Mouse (Mus musculus) monocyte, adult 2 months (primary cell): ENCODE data around the gene Herpud1.
A peak's percentile ranks its signal among the peaks of the same experiment; 100 is the strongest.

Source experiments
- DNase-seq, 2 experiments: peaks; one replicate each; pipeline ENCODE4 v3.0.0; 2022; ENCODE audit warnings: low spot score in 2 of 2, low read depth in 1 of 2

Gene Herpud1

DNA sequence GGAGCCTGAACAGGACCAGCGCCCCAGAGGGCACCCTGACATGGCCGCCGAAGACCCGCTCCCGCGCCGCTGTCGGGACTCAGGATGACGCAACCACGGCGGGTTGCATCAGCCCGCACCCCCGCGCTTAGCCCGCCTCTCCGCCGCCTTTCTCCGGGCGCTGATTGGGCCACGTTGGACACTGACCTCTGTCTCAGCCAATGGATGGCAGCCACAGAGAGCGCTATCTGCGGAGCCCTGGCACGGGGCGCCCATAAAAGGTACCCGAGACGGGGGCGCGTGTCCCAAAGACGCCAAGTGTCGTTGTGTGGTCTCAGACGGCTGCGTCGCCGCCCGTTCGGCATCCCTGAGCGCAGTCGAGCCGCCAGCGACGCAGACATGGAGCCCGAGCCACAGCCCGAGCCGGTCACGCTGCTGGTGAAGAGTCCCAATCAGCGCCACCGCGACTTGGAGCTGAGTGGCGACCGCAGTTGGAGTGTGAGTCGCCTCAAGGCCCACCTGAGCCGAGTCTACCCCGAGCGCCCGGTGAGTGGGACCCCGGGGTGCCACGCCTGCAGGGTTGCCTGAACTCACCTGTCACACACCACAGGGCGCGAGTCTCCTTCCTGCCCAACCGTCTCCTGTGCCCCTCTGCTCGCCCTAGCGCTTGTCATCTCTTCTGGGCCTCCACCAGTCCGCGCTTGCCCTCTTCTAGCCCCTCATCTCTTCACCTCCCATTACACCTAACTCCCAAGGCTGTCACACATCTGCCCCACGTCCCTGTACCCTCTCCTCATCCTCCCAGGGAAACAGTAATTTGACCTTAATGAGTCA, at the start of gene Herpud1:
TSS of gene Herpud1 (plus strand) at position 225 of the 813 bp plus-strand sequence.
- DNase-seq: peak; percentile 96 to 97

DNA sequence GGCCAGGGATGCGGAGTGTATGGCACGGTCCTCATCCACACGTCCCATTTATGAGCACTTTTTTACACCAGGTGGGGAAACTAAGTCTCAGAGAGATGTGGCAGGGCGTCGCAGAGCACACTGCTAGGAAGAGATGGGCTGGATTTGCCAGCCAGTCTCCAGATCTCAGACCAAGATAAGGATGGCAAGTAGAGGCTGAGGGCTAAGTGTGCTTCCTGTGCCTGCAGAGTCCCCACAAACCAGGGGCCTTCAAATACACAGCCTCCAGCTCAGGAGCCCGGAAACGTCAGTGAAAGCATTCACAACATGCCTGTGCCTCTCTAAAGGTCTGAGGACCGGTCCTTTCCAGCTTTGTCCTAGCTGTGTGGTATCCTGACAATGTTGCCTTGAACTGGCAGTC, 48.7 kb upstream of the Herpud1 start:
- no peak for DNase-seq

DNA sequence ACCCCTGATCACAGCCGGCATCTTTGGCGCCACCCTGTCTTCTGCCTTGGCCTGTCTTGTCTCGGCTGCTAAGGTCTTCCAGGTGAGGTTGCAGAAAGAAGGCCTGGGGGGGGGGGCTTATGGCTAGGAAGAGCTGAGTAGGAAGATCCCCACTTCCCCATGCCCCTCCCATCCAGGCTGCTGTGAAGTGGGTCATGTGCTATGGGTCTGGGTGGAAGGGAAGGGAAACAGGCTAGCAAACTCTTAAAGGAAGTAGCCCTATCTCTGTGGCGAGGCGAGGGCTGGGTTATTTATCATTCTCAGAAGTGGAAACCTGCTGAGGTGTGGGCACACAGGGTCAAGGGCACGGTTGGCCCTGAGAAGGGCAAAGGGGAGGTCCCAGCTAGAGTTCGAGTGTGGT, 45.4 kb upstream of the Herpud1 start:
- DNase-seq: peak in 1 of 2 experiments; percentile 36

DNA sequence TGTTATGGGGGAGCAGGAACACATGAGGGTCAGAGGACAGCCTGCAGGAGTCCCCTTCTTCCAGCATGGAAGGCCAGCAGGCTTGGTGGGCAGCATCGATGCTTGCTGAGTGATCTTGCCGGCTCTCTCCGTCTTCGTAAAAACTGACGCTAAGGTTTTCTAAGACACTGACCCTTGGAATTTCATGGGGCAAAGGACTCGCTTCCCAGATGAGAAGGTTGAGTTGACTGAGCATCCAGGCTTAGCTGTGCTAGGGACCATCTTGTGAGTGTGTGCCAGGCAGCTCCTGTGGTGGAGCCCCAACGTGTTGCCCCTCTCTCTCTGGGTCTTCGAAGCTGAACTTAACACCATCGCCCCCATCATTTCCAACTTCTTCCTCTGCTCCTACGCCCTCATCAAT, 43.5 kb upstream of the Herpud1 start:
- no peak for DNase-seq

DNA sequence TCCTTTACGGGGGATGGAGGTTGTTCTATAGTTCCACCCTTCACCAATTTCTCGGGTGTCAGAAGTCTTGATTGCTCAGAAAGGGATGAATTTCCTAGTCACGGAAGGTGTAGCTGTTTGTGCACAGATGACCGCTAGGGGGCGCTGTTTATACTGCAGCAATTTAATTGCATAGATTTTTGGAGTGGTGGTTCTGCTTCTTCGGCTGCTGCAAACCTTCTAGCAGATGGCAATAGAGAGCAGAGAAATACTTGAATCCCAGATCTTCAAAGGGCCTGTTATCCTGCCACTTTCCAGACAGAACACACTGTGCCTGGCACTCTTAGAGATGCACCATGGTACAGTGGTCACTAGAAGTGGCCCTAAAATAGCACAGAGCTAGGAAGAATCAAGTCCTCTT, 42.9 kb upstream of the Herpud1 start:
- DNase-seq: peak in 1 of 2 experiments; percentile 70

DNA sequence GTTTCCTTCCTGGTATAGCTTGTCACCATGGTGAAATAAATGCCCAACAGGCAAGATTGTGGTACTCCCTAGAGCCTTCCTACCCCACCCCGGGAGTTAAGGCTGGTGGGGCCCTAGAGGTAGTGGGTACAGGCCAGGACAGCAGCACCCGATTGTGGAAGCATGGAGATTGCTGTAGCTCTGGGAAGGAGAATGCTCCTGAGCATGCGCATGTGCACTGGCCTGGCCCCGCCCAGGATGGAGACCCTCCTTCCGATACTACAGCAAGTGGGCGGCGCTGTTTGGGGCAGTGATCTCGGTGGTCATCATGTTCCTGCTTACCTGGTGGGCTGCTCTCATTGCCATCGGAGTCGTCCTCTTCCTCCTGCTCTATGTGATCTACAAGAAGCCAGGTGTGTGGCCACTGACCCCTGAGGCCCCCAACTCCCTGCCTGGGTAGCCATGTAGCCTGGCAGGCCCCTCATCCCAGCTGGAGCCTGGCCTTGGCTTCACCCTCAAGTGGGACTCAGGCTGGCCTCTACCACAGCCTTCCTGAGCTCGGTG, 42.4 kb upstream of the Herpud1 start:
- no peak for DNase-seq

DNA sequence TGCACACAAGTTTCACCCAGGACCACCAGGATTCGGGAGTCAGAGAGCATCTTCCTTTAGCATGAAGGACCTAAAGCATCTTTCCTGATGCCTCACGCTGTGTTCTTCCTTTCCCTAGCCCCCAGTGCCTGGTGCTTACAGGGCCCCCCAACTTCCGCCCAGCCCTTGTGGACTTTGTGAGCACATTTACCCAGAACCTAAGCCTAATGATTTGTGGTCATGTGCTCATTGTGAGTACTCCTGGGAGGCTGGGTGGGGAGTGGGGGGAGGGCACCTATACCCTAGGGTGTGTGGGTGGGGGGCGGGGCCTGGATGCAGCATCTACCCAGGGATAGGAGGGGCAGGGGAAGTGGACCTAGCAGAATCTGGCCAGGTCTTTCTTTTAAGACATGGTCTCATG, 40.6 kb upstream of the Herpud1 start:
- no peak for DNase-seq

DNA sequence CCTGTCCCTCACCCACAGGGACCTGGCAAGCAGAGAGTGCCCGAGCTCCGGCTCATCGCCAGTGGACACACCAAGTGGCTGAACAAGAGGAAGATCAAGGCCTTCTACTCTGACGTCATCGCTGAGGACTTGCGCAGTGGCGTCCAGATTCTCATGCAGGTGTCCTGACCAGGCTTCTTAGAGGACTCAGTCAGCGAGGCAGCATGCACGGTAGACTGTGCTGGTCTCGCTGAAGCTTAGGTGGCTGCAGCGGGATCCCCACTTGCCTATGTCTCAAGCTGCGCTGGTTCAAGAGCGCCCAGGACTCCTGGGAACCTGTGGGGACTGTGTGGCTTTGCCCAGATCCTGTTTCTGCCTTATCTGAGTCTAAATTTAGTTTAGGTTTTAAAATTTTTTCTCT, 40.0 kb upstream of the Herpud1 start:
- DNase-seq: no peak

DNA sequence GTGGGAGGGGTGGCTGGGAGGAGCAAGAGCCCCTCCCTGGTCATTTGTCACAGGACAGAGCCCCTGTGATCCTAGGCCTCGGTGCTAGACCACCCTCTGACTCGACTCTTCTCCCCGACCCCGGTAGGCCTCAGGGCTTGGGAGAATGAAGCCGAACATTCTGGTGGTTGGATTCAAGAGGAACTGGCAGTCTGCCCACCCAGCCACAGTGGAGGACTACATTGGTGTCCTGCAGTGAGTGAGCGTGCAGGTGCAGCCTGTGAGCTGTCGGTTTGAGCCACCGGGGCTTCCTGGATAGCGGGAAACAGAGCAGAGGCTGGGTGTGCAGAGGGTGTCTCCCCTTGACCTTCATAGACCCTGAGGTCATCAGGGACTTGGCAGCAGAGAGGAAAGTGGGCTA, 37.8 kb upstream of the Herpud1 start:
- DNase-seq: no peak

DNA sequence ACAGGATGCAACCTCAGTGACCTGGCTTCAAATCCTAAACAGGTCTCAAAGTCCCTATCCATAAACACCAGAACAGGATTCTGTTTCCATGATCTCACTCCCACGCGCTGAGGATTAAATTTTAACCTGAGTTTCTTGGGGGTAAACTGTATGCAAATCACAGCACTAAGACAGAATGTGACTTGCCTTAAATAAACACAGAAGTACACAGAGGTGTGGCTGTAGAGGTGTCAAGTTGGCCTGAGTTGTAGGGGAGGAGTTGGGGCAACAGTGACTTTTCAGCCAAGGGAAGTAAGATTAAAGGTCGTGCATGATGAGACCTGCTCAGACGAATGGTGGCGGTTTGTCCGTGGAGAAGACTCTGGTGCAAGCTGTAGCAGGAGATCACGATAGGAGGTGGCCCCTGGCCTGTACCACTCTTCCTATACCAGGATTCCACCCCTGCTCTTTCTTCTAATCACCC, 32.1 kb upstream of the Herpud1 start:
- no peak for DNase-seq

DNA sequence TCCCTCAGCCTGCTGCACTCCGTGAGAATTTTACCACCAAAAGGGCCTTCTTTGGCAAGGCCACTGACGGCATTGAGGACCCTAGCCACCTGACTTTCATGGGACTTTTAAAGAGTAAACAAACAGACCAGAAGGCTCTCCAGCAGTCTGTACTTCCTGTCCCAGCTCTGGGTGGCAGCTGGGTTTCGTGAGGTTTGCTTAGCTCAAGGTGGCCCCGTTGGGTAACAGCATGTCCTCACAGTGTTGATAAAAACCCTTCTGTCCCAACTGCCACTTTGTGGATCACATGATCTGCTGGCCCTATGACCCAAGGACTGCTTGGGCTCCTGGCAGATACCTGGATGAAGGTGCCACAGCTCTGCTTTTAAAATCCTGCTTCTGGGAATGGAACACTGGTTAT, 31.7 kb upstream of the Herpud1 start:
- DNase-seq: no peak

DNA sequence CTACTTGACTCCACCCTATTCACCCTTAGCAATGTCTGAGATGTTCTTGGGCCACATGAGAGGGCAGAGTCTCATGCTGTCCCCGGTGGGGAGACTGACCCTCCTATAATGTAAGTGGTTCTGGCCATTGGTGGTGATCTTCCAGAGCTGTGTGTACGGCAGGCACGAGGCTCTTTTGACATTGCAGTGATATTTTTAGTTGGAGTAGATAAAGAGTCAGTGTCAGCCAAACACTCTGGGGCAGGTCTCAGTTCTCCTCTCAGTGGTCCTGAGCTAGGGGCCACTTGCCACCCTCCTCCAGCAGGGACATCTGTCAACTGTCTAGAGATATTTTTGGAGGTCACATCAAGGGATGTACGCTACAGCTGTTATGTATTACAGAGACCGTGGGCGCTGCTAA, 29.0 kb upstream of the Herpud1 start:
- no peak for DNase-seq

DNA sequence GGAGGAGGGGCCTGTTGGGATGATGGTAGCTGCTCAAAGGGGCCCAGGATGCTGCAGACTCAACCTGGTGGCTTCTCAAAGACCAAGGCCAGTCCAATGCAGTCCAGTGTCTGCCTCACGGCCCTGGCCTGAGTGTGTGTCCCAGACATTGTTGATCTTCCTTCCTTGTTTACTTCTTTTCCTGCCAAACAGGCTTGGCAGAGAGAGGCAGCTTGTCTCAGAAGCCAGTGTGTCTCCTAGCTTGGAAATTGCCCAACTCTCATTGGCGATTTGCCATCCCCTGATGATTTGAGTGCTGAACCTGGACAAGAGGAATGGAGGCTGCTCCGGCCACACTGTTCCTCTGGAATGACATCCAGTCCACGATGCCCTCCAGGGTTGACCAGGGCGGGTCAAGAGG, 27.7 kb upstream of the Herpud1 start:
- DNase-seq: no peak

DNA sequence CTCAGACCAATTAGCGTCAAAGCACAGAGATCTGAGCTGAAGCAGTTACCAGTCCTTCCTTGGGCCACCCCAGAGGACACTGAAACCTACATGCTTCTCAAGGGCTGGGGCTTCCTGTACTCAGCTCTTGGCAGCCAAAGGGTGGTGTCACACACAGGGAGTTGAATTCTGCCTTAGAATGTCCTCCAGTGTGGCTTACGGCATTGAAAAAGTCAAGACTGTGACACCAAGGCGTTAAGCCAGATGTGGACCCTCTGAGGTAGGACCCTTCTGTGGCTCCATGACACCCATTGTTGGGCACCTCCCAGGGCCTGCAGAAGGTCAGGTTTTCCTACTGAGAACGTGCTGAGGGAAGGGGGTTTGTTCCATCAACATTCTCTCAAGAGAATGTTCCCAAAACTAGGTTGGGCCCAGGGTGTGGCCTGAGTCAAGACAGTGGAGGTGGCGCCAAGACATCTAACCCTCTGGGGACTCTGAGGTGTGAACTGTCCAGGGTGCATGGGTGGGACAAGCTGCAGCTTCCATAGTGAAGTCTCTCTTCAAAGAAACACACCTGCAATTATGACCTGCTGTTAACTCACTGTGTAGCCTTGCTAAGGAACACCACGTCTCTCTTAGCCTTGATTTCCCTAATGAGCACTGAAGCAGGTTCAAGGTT, 24.3 kb upstream of the Herpud1 start:
- no peak for DNase-seq

DNA sequence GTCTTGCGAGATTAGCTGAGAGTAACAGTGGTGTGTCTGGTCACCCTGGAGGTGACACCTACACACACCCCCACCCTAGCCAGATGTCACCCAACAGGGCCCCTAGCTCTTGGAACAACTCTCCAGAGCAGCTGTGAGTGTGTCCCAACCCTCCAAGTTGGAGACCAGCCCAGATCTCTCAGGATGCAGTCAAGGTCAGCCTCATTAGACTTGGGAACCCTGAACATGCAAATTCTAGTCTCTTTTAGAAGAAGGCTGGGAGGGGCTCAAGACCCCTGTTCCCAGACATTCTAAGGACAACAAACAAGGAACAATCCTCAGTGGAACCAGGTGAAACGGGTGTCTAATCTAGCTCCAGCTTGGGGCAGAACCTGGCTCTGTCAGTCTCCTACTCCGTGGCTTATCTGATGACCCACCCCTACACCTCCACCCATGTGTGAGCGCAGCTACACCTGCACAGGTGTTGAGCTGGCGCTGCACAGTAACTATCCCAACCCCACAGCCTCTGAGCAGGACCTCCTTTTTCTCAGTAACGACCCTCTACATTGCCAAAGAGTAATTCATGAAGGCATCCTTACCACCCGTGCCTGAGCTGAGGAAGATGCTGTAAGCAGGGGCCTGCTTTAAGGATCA, 23.5 kb upstream of the Herpud1 start:
- no peak for DNase-seq

DNA sequence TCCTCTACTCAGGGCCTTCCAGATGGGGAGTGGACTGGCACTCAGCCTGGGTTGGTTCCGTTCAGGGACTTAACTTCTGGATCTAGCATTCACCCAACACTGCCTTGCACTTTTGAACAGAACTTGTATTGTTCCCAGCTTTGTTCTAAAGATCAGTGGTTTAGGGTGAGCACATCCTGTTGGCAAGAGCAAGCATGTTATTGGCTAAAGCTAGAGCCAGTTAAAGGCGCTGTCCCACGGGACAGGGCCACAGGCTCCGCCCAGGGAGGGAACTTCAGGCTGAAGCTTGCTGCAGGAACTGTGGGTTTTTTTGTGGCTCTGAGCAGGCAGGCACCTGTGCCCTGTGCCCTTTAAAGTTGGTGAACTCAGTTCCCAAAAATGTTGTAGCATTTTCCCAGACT, 22.9 kb upstream of the Herpud1 start:
- peak in 1 of 2 experiments; percentile 69 for DNase-seq

DNA sequence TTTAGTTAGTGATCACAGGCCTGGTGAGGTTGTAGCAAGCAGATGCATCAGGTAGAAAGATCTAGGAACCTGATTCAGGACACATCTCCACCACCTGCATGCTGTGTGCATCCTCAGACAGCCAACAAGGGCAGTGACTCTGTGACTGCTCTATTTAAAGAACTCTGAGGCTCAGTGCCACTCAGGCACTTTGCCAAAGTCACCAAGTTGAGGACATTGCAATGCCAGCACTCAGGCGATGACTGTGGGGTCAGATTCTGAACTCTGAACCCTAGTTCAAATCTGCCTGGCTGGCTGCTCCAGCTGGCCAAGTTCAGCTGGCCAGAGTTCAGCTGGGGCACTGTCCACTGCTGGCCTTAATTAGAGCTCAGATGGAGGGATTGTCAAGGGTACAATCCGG, 22.3 kb upstream of the Herpud1 start:
- no peak for DNase-seq

DNA sequence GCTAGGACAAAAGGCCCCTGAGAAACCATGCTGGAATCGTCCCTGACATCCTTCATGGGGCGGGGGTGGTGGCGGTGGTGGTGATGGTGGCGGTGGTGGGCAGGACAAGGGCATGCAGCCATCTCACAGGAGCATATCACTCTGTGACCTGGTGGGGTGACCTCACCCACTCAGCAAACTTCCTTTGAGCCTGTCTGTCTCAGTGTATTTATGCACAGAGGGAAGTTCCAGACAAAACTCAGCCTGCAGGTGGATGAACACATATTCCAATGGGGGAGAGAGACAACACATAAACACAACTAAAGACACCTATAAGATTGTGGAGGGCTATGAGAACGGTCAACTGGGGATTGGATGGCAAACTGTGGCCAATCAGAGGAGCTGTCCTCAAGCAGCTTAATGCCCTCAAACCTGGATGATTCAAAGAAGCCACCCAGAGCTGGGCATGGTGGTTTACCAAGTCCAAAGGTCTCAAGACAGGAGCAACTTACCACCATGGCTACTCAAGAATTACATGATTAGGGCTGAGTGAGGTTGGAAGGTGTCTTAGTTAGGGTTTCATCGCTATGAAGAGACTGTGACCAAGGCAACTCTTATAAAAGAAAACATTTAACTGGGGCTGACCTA, 21.4 kb upstream of the Herpud1 start:
- no peak for DNase-seq

DNA sequence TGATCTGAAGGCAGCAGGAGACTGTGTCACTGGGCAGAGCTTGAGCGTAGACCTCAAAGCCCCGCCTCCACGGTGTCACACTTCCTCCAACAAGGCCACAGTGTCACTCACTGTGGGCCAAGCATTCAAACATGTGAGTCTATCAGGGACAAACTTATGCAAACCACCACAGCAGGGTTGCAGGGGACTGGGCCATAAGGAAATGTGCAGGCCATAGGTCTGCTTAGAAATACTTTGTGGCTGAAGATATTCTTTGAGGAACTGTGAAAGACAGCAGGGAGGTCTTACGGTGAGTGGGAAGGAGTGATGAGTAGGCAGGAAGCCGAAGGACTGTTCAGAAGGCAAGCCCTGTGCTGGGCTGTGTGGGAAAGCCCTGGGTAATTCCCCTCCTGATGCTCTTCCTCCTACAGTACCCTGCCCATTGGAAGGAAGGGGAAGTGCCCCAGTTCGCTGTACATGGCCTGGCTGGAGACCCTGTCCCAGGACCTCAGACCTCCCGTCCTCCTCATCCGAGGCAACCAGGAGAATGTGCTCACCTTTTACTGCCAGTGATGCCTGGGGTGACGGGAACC, 20.7 kb upstream of the Herpud1 start:
- DNase-seq: peak; percentile 81 to 84

DNA sequence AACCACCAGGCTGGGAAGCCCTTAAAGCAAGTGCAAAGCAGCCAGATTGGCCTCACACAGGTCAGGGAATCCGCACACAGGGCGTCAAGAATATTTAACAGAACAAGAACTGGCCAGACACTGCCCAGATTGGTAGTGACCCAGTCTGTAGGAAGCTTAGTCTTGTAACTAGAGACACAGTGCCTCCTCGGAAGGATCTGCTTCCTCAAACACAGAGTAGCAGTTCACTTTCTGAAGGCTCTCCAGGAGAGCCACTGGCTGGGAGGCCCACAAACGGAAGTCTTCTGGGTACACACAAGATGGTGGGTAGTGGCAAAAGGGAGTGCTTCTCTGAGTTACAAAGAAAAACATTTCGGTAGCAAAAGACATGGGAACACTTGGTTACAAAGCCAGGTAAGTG, 15.4 kb upstream of the Herpud1 start:
- peak in 1 of 2 experiments; percentile 51 for DNase-seq

DNA sequence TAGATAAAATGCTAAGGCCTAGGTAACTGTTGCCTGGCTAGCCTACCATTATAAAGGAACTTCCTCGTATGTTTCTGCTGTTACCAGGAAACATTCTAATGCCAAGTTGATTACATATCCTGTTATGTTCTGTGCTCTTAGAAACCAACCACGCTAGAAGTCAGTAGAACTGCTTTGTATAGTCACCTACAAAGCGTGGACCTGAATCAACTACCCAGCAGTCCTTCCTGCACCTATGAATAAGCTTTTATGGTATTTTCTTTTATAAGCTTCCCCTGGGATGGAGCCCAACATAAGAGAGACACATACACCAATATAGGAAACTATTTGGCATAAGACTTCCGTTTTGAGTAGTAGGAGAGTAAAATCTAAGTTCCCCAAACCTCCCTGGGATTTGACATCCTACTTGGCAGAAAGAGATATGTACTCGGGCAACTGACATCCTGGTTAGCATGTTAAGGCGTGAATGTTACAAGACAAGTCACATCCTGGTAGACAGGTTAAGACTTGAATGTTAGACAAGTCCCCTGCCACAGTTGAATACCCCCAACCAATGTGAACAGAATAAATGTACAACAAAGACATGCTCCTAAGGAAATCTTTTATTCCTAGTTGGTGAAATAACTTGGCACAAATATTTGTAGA, 13.2 kb upstream of the Herpud1 start:
- DNase-seq: no peak
